Comparison of ENCODE assay signal across 33 mouse cellular contexts in the genomic region with DNA sequence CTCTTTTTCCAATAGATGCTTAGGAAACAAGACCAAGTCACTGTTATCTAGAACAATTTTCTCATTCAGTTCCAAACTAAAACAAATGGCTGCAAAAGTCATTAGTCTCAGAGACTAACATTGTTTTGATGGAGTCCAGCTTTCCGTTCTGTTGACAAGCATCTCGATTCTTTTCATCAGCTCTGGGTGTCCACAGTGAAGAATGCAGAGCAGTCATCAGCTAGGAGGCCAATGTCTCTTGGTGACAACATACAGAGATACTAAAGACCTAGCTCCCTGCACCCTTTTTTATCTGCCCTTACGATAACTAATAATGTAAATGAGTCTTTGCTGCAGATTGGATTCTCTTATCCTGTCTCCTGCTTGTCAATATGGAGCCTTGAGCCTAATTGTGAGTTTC.
DNase-seq lines count a peak whose midpoint lies in the region; ATAC-seq and TF ChIP-seq lines count a peak whose summit lies in the region.
"Had no signal": no experiment of that assay in that cellular context is flagged by ENCODE, and none has a peak within 500 bp of the region (broad histone marks: within the 10 kb centered on the region; RNA-seq: fewer than 3 reads in every experiment).

No protein-coding gene starts in this region.

- H3K4me3 ChIP-seq in forebrain, embryonic 15.5 days = no peak overlapping the region
- no peak overlapping the region for H3K4me3 ChIP-seq in forebrain, embryonic 10.5 days
- no peak overlapping the region for H3K4me3 ChIP-seq in heart, embryonic 13.5 days
- no peak overlapping the region for H3K4me3 ChIP-seq in stomach, embryonic 14.5 days (ENCODE audit: low read depth, low read length)
- no peak overlapping the region for H3K4me3 ChIP-seq in stomach, postnatal 0 days (ENCODE audit: low read depth, low read length)
- H3K4me3 ChIP-seq: embryonic facial prominence, embryonic 12.5 days; gastrocnemius, adult 2 months; hindbrain, embryonic 10.5 days; kidney, embryonic 15.5 days; midbrain, embryonic 13.5 days; neural tube, embryonic 13.5 days had no signal

- WGBS in forebrain, embryonic 15.5 days = 78% methylated on average over 3 of the region's 3 CpGs
- WGBS in forebrain, embryonic 10.5 days = 89% methylated on average over 3 of the region's 3 CpGs
- 17% methylated on average over 3 of the region's 3 CpGs for WGBS in heart, embryonic 13.5 days
- WGBS in stomach, embryonic 14.5 days = 51% methylated on average over 3 of the region's 3 CpGs
- 62% methylated on average over 3 of the region's 3 CpGs for WGBS in stomach, postnatal 0 days

- H3K27me3 ChIP-seq in forebrain, embryonic 15.5 days = no peaks in the 10 kb centered on the region
- H3K27me3 ChIP-seq in forebrain, embryonic 10.5 days (ENCODE audit: poor library complexity, severe bottlenecking) = peaks cover 7% of the 10 kb centered on the region
- no peaks in the 10 kb centered on the region for H3K27me3 ChIP-seq in heart, embryonic 13.5 days (replicated peaks)
- no peaks in the 10 kb centered on the region for H3K27me3 ChIP-seq in stomach, embryonic 14.5 days (ENCODE audit: control insufficient read depth, insufficient read depth, low read length)
- no peaks in the 10 kb centered on the region for H3K27me3 ChIP-seq in stomach, postnatal 0 days (ENCODE audit: control insufficient read depth, insufficient read depth, low read length)
- H3K27me3 ChIP-seq: kidney, embryonic 15.5 days; midbrain, embryonic 13.5 days; neural tube, embryonic 13.5 days; Patski had no signal

- no peaks in the 10 kb centered on the region for H3K9me3 ChIP-seq in forebrain, embryonic 15.5 days
- no peaks in the 10 kb centered on the region for H3K9me3 ChIP-seq in forebrain, embryonic 10.5 days
- H3K9me3 ChIP-seq in heart, embryonic 13.5 days = no peaks in the 10 kb centered on the region
- no peaks in the 10 kb centered on the region for H3K9me3 ChIP-seq in stomach, embryonic 14.5 days (ENCODE audit: control insufficient read depth, low read depth, low read length)
- no peaks in the 10 kb centered on the region for H3K9me3 ChIP-seq in stomach, postnatal 0 days (ENCODE audit: control insufficient read depth, low read length)
- H3K9me3 ChIP-seq: embryonic facial prominence, embryonic 12.5 days; hindbrain, embryonic 10.5 days; kidney, embryonic 15.5 days; midbrain, embryonic 13.5 days; neural tube, embryonic 13.5 days had no signal

- no peak for ATAC-seq in forebrain, embryonic 15.5 days (replicated peaks)
- ATAC-seq in heart, embryonic 13.5 days (ENCODE audit: extremely low read depth, insufficient number of reproducible peaks, low FRiP score, low TSS enrichment) = no peak
- no peak for ATAC-seq in stomach, embryonic 14.5 days (ENCODE audit: insufficient number of reproducible peaks, insufficient read depth, low FRiP score, low read depth)
- no peak for ATAC-seq in stomach, postnatal 0 days (ENCODE audit: low FRiP score, low TSS enrichment)
- ATAC-seq: forebrain, embryonic 16.5 days; midbrain, embryonic 13.5 days; Patski had no signal

- H3K36me3 ChIP-seq in forebrain, embryonic 15.5 days = 0 out of 2 replicates have a peak, but pooled peaks cover 3% of the 10 kb centered on the region
- H3K36me3 ChIP-seq in forebrain, embryonic 10.5 days (replicated peaks) = no peaks in the 10 kb centered on the region
- peaks cover 18% of the 10 kb centered on the region for H3K36me3 ChIP-seq in heart, embryonic 13.5 days
- no peaks in the 10 kb centered on the region; the same call in 1 of the 2 replicates for H3K36me3 ChIP-seq in stomach, embryonic 14.5 days (ENCODE audit: control insufficient read depth, insufficient read depth, low read length)
- H3K36me3 ChIP-seq in stomach, postnatal 0 days (ENCODE audit: control insufficient read depth, insufficient read depth, low read length) = no peaks in the 10 kb centered on the region
- H3K36me3 ChIP-seq: embryonic facial prominence, embryonic 12.5 days; G1E; midbrain, embryonic 13.5 days; neural tube, embryonic 13.5 days had no signal

- H3K4me1 ChIP-seq in forebrain, embryonic 15.5 days = peaks cover 29% of the 10 kb centered on the region
- peaks cover 19% of the 10 kb centered on the region for H3K4me1 ChIP-seq in forebrain, embryonic 10.5 days
- peaks cover 54% of the 10 kb centered on the region for H3K4me1 ChIP-seq in heart, embryonic 13.5 days
- H3K4me1 ChIP-seq in stomach, embryonic 14.5 days (ENCODE audit: control insufficient read depth, insufficient read depth, low read length) = peaks cover 14% of the 10 kb centered on the region; the same call in 1 of the 2 replicates
- H3K4me1 ChIP-seq in stomach, postnatal 0 days (replicated peaks; ENCODE audit: control insufficient read depth, insufficient read depth) = no peaks in the 10 kb centered on the region
- H3K4me1 ChIP-seq: kidney, embryonic 15.5 days had no signal

- no peak overlapping the region for H3K9ac ChIP-seq in forebrain, embryonic 15.5 days (replicated peaks)
- no peak overlapping the region for H3K9ac ChIP-seq in heart, embryonic 13.5 days
- H3K9ac ChIP-seq in stomach, embryonic 14.5 days (replicated peaks; ENCODE audit: low read depth, low read length) = no peak overlapping the region
- no peak overlapping the region for H3K9ac ChIP-seq in stomach, postnatal 0 days (ENCODE audit: low read length)
- H3K9ac ChIP-seq: embryonic facial prominence, embryonic 12.5 days; kidney, embryonic 15.5 days; liver, embryonic 14.5 days; midbrain, embryonic 13.5 days; neural tube, embryonic 13.5 days had no signal

- no peak for TF ChIP-seq CTCF in stomach, postnatal 0 days (IDR thresholded peaks at IDR 0.05; ENCODE audit: low read depth)

- no peak overlapping the region for H3K4me2 ChIP-seq in forebrain, embryonic 15.5 days (replicated peaks)
- H3K4me2 ChIP-seq in heart, embryonic 13.5 days = peak overlapping the region; percentile 54
- no peak overlapping the region for H3K4me2 ChIP-seq in stomach, embryonic 14.5 days (replicated peaks; ENCODE audit: low read depth, low read length)
- no peak overlapping the region for H3K4me2 ChIP-seq in stomach, postnatal 0 days (replicated peaks; ENCODE audit: low read depth)
- H3K4me2 ChIP-seq: embryonic facial prominence, embryonic 12.5 days; kidney, embryonic 15.5 days; midbrain, embryonic 13.5 days; neural tube, embryonic 13.5 days had no signal

- intact Hi-C loops in gastrocnemius, postnatal 36 days (cut with DNase I) = no loop called here

- peak overlapping the region; percentile 12 for H3K27ac ChIP-seq in forebrain, embryonic 15.5 days (replicated peaks)
- H3K27ac ChIP-seq in forebrain, embryonic 10.5 days = no peak overlapping the region
- H3K27ac ChIP-seq in heart, embryonic 13.5 days (replicated peaks) = peak overlapping the region; percentile 78
- H3K27ac ChIP-seq in stomach, embryonic 14.5 days (ENCODE audit: low read length) = 0 out of 2 replicates have a peak overlapping the region, but pooled peaks have one; percentile 12
- no peak overlapping the region for H3K27ac ChIP-seq in stomach, postnatal 0 days (replicated peaks)
- H3K27ac ChIP-seq: embryonic facial prominence, embryonic 12.5 days; gastrocnemius, adult 2 months; kidney, embryonic 15.5 days; liver, embryonic 14.5 days; macrophage; midbrain, embryonic 13.5 days; neural tube, embryonic 13.5 days had no signal

- TF ChIP-seq EP300 in stomach, postnatal 0 days (optimal IDR thresholded peaks at IDR 0.05) = no peak

- no peak for DNase-seq in forebrain, embryonic 10.5 days (ENCODE audit: extremely low spot score, low spot score)
- no peak for DNase-seq in heart, adult 8-10 months (ENCODE audit: low spot score)
- no peak for DNase-seq in stomach, postnatal 0 days (ENCODE audit: low spot score)
- DNase-seq in gastrocnemius, postnatal 36 days = no peak
- no peak for DNase-seq in cerebellum, postnatal 4 days (ENCODE audit: low spot score in 2 of 2)
- DNase-seq: adrenal gland, postnatal 10 days; cerebellum, adult 11 months; cerebellum, adult 9-10 months; cerebellum, postnatal 36 days; embryo, embryonic 11 days; gastrocnemius, adult 2 months; kidney, adult 18-20 months; kidney, postnatal 25 days; liver; lung, adult 2 months; lung, postnatal 10 days; retina, postnatal 1 day; right cerebral cortex, postnatal 25 days; thymus, adult 2 months; thymus, postnatal 36 days had no signal

Comparison
In these comparisons a context has a peak if more than half of its experiments do, and no peak if none do; other contexts are left out.
1. H3K27ac ChIP-seq: peak in forebrain, embryonic 15.5 days (single experiment), heart, embryonic 13.5 days (single experiment) and stomach, embryonic 14.5 days (single experiment); none in forebrain, embryonic 10.5 days (single experiment) and stomach, postnatal 0 days (single experiment).